Mouse (Mus musculus) liver, embryonic 12.5 days (tissue): ENCODE measurements around the gene Ivd. TPM values are rescaled to one million over a fixed set of nuclear protein-coding genes. Genes with fewer than 3 reads are reported as not detected.

ENCODE experiments used
- ATAC-seq: fragments of 200-750 bp; cut with Nextera tagmentation; 2 replicates; pipeline ENCODE4 v1.8.0; 2017; ENCODE audit warnings: moderate number of reproducible peaks, mild to moderate bottlenecking, moderate library complexity
- H3K27ac ChIP-seq: fragments of 300-500 bp; sonication (generic); 2 replicates; pipeline ENCODE4 v1.5.1; 2016; ENCODE audit warnings: mild to moderate bottlenecking
- H3K27me3 ChIP-seq: fragments of 300-500 bp; sonication (generic); replicated peaks from 2 replicates; pipeline ENCODE4 v1.6.1; 2016; ENCODE audit warnings: mild to moderate bottlenecking, moderate library complexity
- H3K36me3 ChIP-seq: fragments of 300-500 bp; sonication (generic); 2 replicates; pipeline ENCODE4 v1.6.1; 2016; ENCODE audit warnings: mild to moderate bottlenecking, moderate library complexity
- H3K4me1 ChIP-seq: fragments of 300-500 bp; sonication (generic); 2 replicates; pipeline ENCODE4 v1.6.1; 2016
- H3K4me2 ChIP-seq: fragments of 300-500 bp; sonication (generic); 2 replicates; pipeline ENCODE4 v1.6.1; 2016; ENCODE audit warnings: mild to moderate bottlenecking, moderate library complexity
- H3K4me3 ChIP-seq: fragments of 300-500 bp; sonication (generic); 2 replicates; pipeline ENCODE4 v1.5.1; 2016; ENCODE audit warnings: mild to moderate bottlenecking, moderate library complexity
- H3K9ac ChIP-seq: fragments of 300-500 bp; sonication (generic); 2 replicates; pipeline ENCODE4 v1.6.1; 2016; ENCODE audit warnings: mild to moderate bottlenecking, moderate library complexity
- H3K9me3 ChIP-seq: fragments of 300-500 bp; sonication (generic); replicated peaks from 2 replicates; pipeline ENCODE4 v1.6.1; 2016; ENCODE audit warnings: mild to moderate bottlenecking, moderate library complexity
- WGBS: fragments of 180-500 bp; shearing (Covaris S2); methylation state at CpG from one replicate; pipeline ENCODE4 v1.1.7; 2016; ENCODE audit not compliant: insufficient replicate concordance; 5-methylcytosine and 5-hydroxymethylcytosine counted together
- polyA plus RNA-seq: library from polyadenylated mRNA; unstranded; fragments of >200 nt; fragmentation: Nextera tagmentation; extraction: Ambion mirVana; gene quantifications from 2 replicates; pipeline ENCODE4 v1.2.1, GENCODE M21; 2016

The Ivd gene
- polyA plus RNA-seq, 1 experiment from 2014 or later, result 30.8 TPM

GRCm38 (mm10) chr2:118913551-118914276 is 52.0 kb downstream of the Ivd start:
- Histone ChIP-seq H3K9ac (no peak overlapping the region; the same call in 1 of the 2 replicates), H3K27me3 (no peaks in the 10 kb centered on the region), H3K4me1 (peaks cover 55% of the 10 kb centered on the region), H3K36me3 (peaks cover 31% of the 10 kb centered on the region), H3K4me2 (peak overlapping the region; percentile 23), H3K27ac (0 out of 2 replicates have a peak overlapping the region, but pooled peaks have one; percentile 1), H3K4me3 (no peak overlapping the region), H3K9me3 (no peaks in the 10 kb centered on the region)
- 62% methylated on average over 11 of the region's 11 CpGs for WGBS
- 0 out of 2 replicates have a peak, but pooled peaks have one; percentile 33 for ATAC-seq

DNA sequence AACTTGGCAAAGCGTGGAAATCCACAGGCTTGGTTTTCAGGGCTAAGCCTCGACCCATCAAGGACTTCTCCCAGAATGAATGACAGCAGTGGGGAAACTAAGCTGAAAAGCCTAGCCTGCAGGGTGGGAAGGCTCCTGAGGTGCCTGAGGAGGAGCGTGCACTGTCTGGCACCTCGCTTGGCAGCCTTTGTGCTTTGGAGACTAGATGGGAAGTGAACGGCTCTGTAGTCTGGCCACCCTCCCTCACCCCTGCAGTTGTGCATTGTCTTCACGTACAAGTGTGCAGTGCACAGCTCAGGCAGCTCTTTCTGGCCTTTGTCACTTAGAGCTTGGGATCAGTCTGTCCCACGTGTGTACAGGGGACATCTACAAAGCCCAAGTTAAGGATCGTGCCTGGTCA is 52.9 kb downstream of the Ivd start:
- no peak overlapping the region for H3K27ac ChIP-seq
- 70% methylated on average over 8 of the region's 8 CpGs for WGBS
- H3K4me1 ChIP-seq, result peaks cover 46% of the 10 kb centered on the region

GRCm38 (mm10) chr2:118916436-118916835 is 54.7 kb downstream of the Ivd start:
- Histone ChIP-seq H3K36me3 (peaks cover 57% of the 10 kb centered on the region), H3K4me1 (peaks cover 29% of the 10 kb centered on the region), H3K9ac (no peak overlapping the region), H3K27ac (no peak overlapping the region), H3K27me3 (no peaks in the 10 kb centered on the region), H3K4me3 (no peak overlapping the region), H3K9me3 (no peaks in the 10 kb centered on the region), H3K4me2 (no peak overlapping the region)
- no peak for ATAC-seq
- WGBS, result 92% methylated on average over 17 of the region's 17 CpGs

More for the DNA sequence above, 52.9 kb downstream of the Ivd start:
- Histone ChIP-seq H3K9me3 (no peaks in the 10 kb centered on the region), H3K36me3 (peaks cover 41% of the 10 kb centered on the region), H3K4me2 (no peak overlapping the region), H3K4me3 (no peak overlapping the region), H3K27me3 (no peaks in the 10 kb centered on the region), H3K9ac (no peak overlapping the region)
- ATAC-seq, result no peak

- 68% methylated on average over 1 of the region's 1 CpGs for WGBS
- no peak for ATAC-seq
- Histone ChIP-seq H3K9ac (no peak overlapping the region), H3K4me1 (peaks cover 13% of the 10 kb centered on the region), H3K27ac (no peak overlapping the region), H3K4me3 (no peak overlapping the region), H3K27me3 (no peaks in the 10 kb centered on the region), H3K36me3 (peaks cover 78% of the 10 kb centered on the region), H3K4me2 (no peak overlapping the region), H3K9me3 (no peaks in the 10 kb centered on the region)
Observed at GRCm38 (mm10) chr2:118918543-118918942, 56.8 kb downstream of the Ivd start.

DNA sequence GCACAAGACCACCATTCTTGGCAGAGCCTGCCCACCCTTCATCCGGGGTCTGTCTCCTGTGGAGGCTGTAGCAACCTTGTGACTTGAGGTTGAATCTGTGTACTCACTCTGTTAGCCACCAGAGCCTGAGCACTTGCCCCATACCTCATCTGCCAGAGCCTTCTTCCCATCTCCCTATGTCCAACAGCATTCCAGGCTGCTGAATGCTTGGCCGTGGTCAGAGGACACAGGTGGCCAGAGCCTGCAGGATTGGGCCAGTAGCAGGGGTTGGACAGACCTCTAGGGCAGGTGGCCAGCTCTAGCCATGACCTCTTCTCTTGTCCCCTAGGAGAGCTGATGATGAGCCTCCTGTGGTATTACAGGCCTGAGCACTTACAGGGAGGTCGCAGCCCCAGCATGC is 58.7 kb downstream of the Ivd start:
- H3K9me3 ChIP-seq, result no peaks in the 10 kb centered on the region
- H3K4me3 ChIP-seq, result no peak overlapping the region
- no peak for ATAC-seq
- H3K27ac ChIP-seq, result no peak overlapping the region
- H3K4me2 ChIP-seq, result no peak overlapping the region
- peaks cover 6% of the 10 kb centered on the region for H3K4me1 ChIP-seq
- WGBS, result 80% methylated on average over 3 of the region's 3 CpGs
- H3K36me3 ChIP-seq, result peaks cover 83% of the 10 kb centered on the region
- H3K27me3 ChIP-seq, result no peaks in the 10 kb centered on the region
- H3K9ac ChIP-seq, result no peak overlapping the region

GRCm38 (mm10) chr2:118925952-118926351 is 64.2 kb downstream of the Ivd start:
- Histone ChIP-seq H3K9me3 (no peaks in the 10 kb centered on the region), H3K4me2 (peak overlapping the region; percentile 98), H3K27me3 (no peaks in the 10 kb centered on the region; the same call in 1 of the 2 replicates), H3K9ac (peak overlapping the region; percentile 82), H3K36me3 (peaks cover 30% of the 10 kb centered on the region), H3K27ac (peak overlapping the region; percentile 66), H3K4me3 (peak overlapping the region; percentile 70), H3K4me1 (peaks cover 39% of the 10 kb centered on the region)
- ATAC-seq, result peak; percentile 56
- WGBS, result under 1% methylated on average over 6 of the region's 6 CpGs

GRCm38 (mm10) chr2:118926361-118926997 is 64.7 kb downstream of the Ivd start, which contains the start of gene Chst14:
TSS of gene Chst14 (plus strand) at chr2:118926496.
- WGBS, result 2% methylated on average over 44 of the region's 47 CpGs
- Histone ChIP-seq H3K9ac (peak within 1 kb of the TSS; percentile 82), H3K27ac (peak within 1 kb of the TSS; percentile 66), H3K4me1 (peaks cover 39% of the 10 kb centered on the region), H3K9me3 (no peaks in the 10 kb centered on the region), H3K27me3 (no peaks in the 10 kb centered on the region; the same call in 1 of the 2 replicates), H3K4me2 (peak within 1 kb of the TSS; percentile 98), H3K4me3 (peak within 1 kb of the TSS; percentile 70), H3K36me3 (peaks cover 25% of the 10 kb centered on the region)
- peak; percentile 92 for ATAC-seq

DNA sequence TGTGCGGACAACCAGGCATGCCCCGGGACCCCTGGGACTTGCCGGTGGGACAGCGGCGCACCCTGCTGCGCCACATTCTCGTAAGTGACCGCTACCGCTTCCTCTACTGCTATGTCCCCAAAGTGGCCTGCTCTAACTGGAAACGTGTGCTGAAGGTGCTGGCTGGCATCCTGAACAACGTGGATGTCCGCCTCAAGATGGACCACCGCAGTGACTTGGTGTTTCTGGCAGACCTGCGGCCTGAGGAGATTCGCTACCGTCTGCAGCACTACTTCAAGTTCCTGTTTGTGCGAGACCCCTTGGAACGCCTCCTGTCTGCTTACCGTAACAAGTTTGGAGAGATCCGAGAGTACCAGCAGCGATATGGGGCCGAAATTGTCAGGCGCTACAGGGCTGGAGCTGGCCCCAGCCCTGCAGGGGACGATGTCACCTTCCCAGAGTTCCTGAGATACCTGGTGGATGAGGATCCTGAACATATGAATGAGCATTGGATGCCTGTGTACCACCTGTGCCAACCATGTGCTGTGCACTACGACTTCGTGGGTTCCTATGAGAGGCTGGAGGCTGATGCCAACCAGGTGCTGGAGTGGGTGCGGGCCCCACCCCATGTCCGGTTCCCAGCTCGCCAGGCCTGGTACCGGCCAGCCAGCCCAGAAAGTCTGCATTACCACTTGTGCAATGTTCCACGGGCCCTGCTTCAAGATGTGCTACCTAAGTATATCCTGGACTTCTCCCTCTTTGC is 65.4 kb downstream of the Ivd start:
- Histone ChIP-seq H3K9me3 (no peaks in the 10 kb centered on the region), H3K4me3 (peak overlapping the region; percentile 70), H3K9ac (peak overlapping the region; percentile 82), H3K27me3 (no peaks in the 10 kb centered on the region; the same call in 1 of the 2 replicates), H3K36me3 (peaks cover 18% of the 10 kb centered on the region), H3K4me1 (peaks cover 39% of the 10 kb centered on the region), H3K4me2 (peak overlapping the region; percentile 98), H3K27ac (peak overlapping the region; percentile 66)
- 33% methylated on average over 31 of the region's 31 CpGs for WGBS
- ATAC-seq, result no peak

Other genes starting within 250 kb of the Ivd start
- 1.4 and 1.9 TPM in 2 replicates for gene Pak6, start 198.7 kb upstream of the Ivd start, polyA plus RNA-seq
- gene Ankrd63, start 158.0 kb upstream of the Ivd start, polyA plus RNA-seq, result 0.07 TPM in 1 of 2 replicates, not detected in the other
- gene Plcb2, start 133.5 kb upstream of the Ivd start, polyA plus RNA-seq, result 2.5 and 2.6 TPM in 2 replicates
- gene Inafm2, start 116.2 kb upstream of the Ivd start, polyA plus RNA-seq, result 23.1 TPM in 2 replicates
- gene Ccdc9b, start 99.3 kb upstream of the Ivd start, polyA plus RNA-seq, result 0.36 and 0.39 TPM in 2 replicates
- gene Phgr1, start 89.2 kb upstream of the Ivd start, polyA plus RNA-seq, result not detected in 2 replicates
- gene Disp2, start 82.2 kb upstream of the Ivd start, polyA plus RNA-seq, result 0.35 and 0.37 TPM in 2 replicates
- 92.8 and 95.2 TPM in 2 replicates for gene Knstrn, start 48.0 kb upstream of the Ivd start, polyA plus RNA-seq
- gene Bahd1, start 38.4 kb downstream of the Ivd start, polyA plus RNA-seq, result 5.1 and 5.6 TPM in 2 replicates
- gene Chst14, start 64.5 kb downstream of the Ivd start, polyA plus RNA-seq, result 8.8 and 9.5 TPM in 2 replicates
- 17.5 and 19.2 TPM in 2 replicates for gene Ccdc32, start 167.4 kb downstream of the Ivd start, polyA plus RNA-seq
- 5.9 and 6.5 TPM in 2 replicates for gene Rpusd2, start 172.8 kb downstream of the Ivd start, polyA plus RNA-seq
- 72.9 and 78.2 TPM in 2 replicates for gene Knl1, start 185.2 kb downstream of the Ivd start, polyA plus RNA-seq